Mouse (Mus musculus) intestine, embryonic 14.5 days (tissue): ENCODE data around the gene Ehd3. TPM values are rescaled to one million over a fixed set of nuclear protein-coding genes. Genes with fewer than 3 reads are reported as not detected.
A peak's percentile ranks its signal among the peaks of the same experiment; 100 is the strongest.

ENCODE experiments used
- ATAC-seq: fragments of 200-750 bp; cut with Nextera tagmentation; replicated peaks from 2 replicates; pipeline ENCODE4 v1.8.0; 2017; ENCODE audit warnings: low read depth, moderate number of reproducible peaks, moderate TSS enrichment, moderate library complexity; ENCODE audit not compliant: low FRiP score, low TSS enrichment
- DNase-seq: peaks from one replicate; pipeline ENCODE4 v3.0.0-alpha.2; 2018; ENCODE audit warnings: low spot score
- H3K27ac ChIP-seq: fragments of 300-500 bp; sonication (generic); 2 replicates; pipeline ENCODE4 v1.5.1; 2014; ENCODE audit warnings: low read depth, mild to moderate bottlenecking, control low read depth
- H3K27me3 ChIP-seq: fragments of 300-500 bp; sonication (generic); replicated peaks from 2 replicates; pipeline ENCODE4 v1.6.1; 2014; ENCODE audit warnings: low read length, control low read depth; ENCODE audit not compliant: control insufficient read depth, insufficient read depth
- H3K36me3 ChIP-seq: fragments of 300-500 bp; sonication (generic); 2 replicates; pipeline ENCODE4 v1.6.1; 2014; ENCODE audit warnings: low read length, control low read depth; ENCODE audit not compliant: control insufficient read depth, insufficient read depth
- H3K4me1 ChIP-seq: fragments of 300-500 bp; sonication (generic); replicated peaks from 2 replicates; pipeline ENCODE4 v1.6.1; 2014; ENCODE audit warnings: low read length, control low read depth, mixed read lengths; ENCODE audit not compliant: control insufficient read depth, insufficient read depth
- H3K4me2 ChIP-seq: fragments of 300-500 bp; sonication (generic); 2 replicates; pipeline ENCODE4 v1.6.1; 2014; ENCODE audit warnings: low read length
- H3K4me3 ChIP-seq: fragments of 300-500 bp; sonication (generic); 2 replicates; pipeline ENCODE4 v1.5.1; 2014; ENCODE audit warnings: low read depth, low read length, control low read depth, mixed read lengths
- H3K9ac ChIP-seq: fragments of 300-500 bp; sonication (generic); 2 replicates; pipeline ENCODE4 v1.6.1; 2014; ENCODE audit warnings: mild to moderate bottlenecking, low read length
- H3K9me3 ChIP-seq: fragments of 300-500 bp; sonication (generic); 2 replicates; pipeline ENCODE4 v1.6.1; 2016; ENCODE audit warnings: low read length, control low read depth; ENCODE audit not compliant: control insufficient read depth
- WGBS: fragments of 180-500 bp; shearing (Covaris S2); extraction: QIAGEN DNeasy Blood & Tissue Kit; methylation state at CpG from one replicate; pipeline ENCODE4 v1.1.7; 2014; 5-methylcytosine and 5-hydroxymethylcytosine counted together
- polyA plus RNA-seq: library from polyadenylated mRNA; unstranded; fragments of >200 nt; fragmentation: Nextera tagmentation; extraction: Ambion mirVana; gene quantifications from 2 replicates; pipeline ENCODE4 v1.2.1, GENCODE M21; 2014

The Ehd3 gene
- 6.8 and 7.4 TPM in 2 replicates for polyA plus RNA-seq

DNA sequence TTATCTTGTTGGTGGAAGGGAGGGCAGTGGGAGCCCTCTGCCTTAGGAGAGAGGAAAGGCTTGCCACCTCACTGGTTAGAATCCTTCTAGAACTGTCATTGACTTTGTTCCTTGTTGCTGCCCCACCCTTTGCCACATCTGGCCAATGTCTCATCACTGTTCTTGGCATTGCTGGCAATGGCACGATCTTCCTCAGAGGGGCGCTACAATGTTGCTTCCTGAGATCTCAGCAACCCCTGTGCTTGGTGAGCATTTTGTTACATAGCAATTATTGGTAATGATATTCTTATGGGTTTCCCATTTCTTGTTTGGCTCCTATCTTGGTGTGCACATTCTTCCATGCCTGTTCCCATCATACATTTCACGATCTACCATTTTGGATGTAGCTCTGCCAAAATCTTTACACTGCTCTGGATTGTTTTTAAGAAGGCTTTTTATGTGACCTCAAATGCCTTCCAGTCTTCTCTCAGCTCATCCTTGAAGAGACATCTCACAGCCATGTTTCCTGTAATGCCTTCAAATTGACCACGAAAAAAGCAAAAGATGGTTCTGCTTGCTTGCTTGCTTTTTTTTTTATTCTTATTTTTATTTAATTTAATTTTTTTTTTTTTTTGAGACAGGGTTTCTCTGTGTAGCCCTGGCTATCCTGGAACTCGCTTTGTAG lies at the start of gene Ehd3:
Gene Ehd3 (plus strand): TSS at position 614 of the 664 bp plus-strand sequence.
- Histone ChIP-seq H3K27ac (no peak within 1 kb of the TSS), H3K9ac (peak within 1 kb of the TSS; percentile 50), H3K9me3 (no peaks in the 10 kb centered on the region), H3K4me2 (peak within 1 kb of the TSS; percentile 76), H3K36me3 (no peaks in the 10 kb centered on the region), H3K27me3 (peaks cover 13% of the 10 kb centered on the region; the same call in 1 of the 2 replicates), H3K4me3 (peak within 1 kb of the TSS; percentile 57), H3K4me1 (peaks cover 2% of the 10 kb centered on the region; the same call in 1 of the 2 replicates)
- 85% methylated on average over 5 of the region's 5 CpGs for WGBS
- ATAC-seq (no peak), DNase-seq (no peak)

DNA sequence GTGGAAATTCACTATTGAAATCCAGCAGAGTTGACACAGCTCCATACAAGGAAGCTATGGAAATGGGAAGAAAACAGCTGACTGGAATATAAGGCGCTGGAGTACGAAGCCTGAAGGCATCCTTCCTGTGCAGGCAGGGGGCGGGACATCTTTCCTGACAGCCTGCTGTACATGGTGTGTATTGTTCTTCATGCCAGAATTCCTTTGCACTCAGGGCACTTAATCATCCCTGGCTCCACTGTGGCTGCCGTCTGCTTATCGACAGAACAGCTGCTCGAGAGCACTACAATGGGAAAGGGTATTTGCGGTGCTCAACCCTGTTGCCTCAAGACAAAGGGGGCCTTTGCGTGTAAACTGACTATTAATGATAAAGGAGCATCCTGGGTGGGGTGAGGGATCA lies 33.0 kb upstream of the Ehd3 start:
- H3K27ac ChIP-seq: no peak overlapping the region
- no peaks in the 10 kb centered on the region for H3K27me3 ChIP-seq
- H3K9me3 ChIP-seq: no peaks in the 10 kb centered on the region
- H3K4me1 ChIP-seq: no peaks in the 10 kb centered on the region
- WGBS: 21% methylated on average over 8 of the region's 8 CpGs
- ATAC-seq (peak; percentile 36; the same call in 1 of the 2 replicates), DNase-seq (no peak)
- no peaks in the 10 kb centered on the region for H3K36me3 ChIP-seq
- no peak overlapping the region for H3K4me3 ChIP-seq
- H3K4me2 ChIP-seq: no peak overlapping the region
- no peak overlapping the region for H3K9ac ChIP-seq

DNA sequence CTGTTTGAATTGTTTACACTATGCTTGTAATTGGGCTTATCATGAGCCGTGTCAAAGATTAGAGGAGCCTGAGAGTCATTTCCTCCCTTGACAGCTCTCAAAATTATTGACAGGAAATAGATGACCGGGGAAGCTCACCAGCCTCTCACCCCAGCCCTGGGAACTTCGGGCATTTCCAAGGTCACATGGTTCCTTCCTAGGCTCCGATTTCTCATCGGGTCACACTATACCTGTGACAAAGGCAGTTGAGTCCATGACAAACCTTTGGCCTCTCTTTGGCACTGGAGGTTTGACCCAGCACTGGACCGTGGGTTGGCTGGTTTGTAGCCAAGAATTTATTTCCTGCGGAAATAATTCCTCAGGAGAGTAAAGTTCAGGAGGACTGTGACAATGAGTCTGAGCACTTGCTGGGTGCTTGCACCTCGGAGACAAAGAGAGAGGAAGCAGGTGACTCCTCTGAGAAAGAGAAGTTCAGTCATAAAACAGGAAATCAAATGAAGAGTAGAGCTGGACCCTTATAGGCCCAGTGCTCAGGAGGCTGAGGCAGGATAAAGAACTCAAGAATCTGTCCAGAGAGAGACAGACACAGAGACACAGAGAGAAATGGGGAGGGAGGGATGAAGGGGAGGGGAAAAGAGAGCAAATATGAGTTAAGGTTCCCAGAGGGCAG lies 17.2 kb upstream of the Ehd3 start:
- no peaks in the 10 kb centered on the region for H3K4me1 ChIP-seq
- no peaks in the 10 kb centered on the region for H3K36me3 ChIP-seq
- H3K9me3 ChIP-seq: no peaks in the 10 kb centered on the region
- no peak overlapping the region for H3K27ac ChIP-seq
- H3K4me2 ChIP-seq: no peak overlapping the region
- no peak overlapping the region for H3K4me3 ChIP-seq
- H3K27me3 ChIP-seq: no peaks in the 10 kb centered on the region
- no peak overlapping the region for H3K9ac ChIP-seq
- 56% methylated on average over 8 of the region's 8 CpGs for WGBS
- DNase-seq (no peak), ATAC-seq (no peak)

DNA sequence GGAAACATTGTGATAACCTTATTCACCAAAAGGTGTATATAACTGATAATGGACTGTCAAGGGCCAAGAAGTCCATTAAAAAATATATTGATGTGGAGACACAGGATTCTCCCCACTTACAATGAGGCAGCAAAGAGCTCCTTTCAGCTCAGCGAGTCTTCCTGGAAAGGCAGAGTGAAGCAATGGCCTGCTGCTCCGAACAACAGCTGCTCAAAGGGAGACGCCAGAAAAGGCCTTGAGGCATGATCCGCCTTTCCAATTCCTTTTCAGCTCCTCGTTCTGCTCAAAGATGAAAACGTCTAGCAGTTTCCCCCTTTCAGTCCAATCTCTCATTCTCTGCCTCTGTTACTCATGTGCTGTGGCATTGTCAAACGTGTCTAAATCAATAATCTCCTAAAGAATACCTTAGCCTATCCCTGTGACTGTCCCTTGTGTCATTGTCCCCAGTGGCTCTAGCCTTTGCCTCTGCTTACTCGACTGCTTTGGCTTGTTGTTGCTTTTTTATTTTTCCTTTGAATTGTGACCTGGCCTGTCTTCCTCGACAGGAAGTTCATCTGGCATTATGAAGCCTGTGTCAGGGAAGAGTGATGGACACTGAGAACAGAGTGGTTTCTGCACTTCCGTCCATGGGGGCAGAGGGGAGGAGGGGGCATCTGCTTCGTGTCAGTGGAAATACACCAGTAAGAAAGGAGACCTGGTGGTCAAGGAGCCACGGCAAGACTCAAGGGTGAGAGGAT lies 13.5 kb upstream of the Ehd3 start:
- Histone ChIP-seq H3K27ac (no peak overlapping the region), H3K4me2 (no peak overlapping the region), H3K9ac (no peak overlapping the region), H3K36me3 (no peaks in the 10 kb centered on the region), H3K4me1 (no peaks in the 10 kb centered on the region), H3K27me3 (no peaks in the 10 kb centered on the region), H3K9me3 (no peaks in the 10 kb centered on the region), H3K4me3 (no peak overlapping the region)
- WGBS: 40% methylated on average over 12 of the region's 12 CpGs
- no peak for DNase-seq
- ATAC-seq: no peak

DNA sequence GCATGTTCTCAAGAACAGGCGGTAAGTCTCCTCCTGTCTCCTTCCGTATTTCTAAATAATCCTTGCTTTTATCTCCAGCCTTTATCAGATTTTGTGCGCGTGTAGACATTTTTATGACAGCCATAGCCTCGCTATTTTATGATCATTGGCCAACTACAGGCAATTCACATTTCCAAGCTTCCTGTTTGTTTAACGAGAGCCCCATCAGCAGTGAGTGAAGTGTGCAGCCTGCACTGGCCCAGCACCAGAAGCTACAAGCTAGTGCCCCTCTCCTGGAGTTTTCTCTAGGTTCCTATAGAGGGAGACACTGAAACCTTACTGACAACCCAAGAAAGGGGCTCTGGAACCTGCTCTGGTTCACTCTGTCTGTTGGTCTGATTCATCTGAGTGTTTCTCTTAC lies 7.1 kb upstream of the Ehd3 start:
- H3K4me2 ChIP-seq: no peak overlapping the region
- H3K9me3 ChIP-seq: no peaks in the 10 kb centered on the region
- no peak for DNase-seq
- H3K36me3 ChIP-seq: no peaks in the 10 kb centered on the region
- no peak overlapping the region for H3K9ac ChIP-seq
- no peak overlapping the region for H3K4me3 ChIP-seq
- H3K27me3 ChIP-seq: 0 out of 2 replicates have a peak, but pooled peaks cover 3% of the 10 kb centered on the region
- H3K27ac ChIP-seq: no peak overlapping the region
- 29% methylated on average over 6 of the region's 6 CpGs for WGBS
- H3K4me1 ChIP-seq: no peaks in the 10 kb centered on the region
- ATAC-seq: peak; percentile 60; the same call in 1 of the 2 replicates

DNA sequence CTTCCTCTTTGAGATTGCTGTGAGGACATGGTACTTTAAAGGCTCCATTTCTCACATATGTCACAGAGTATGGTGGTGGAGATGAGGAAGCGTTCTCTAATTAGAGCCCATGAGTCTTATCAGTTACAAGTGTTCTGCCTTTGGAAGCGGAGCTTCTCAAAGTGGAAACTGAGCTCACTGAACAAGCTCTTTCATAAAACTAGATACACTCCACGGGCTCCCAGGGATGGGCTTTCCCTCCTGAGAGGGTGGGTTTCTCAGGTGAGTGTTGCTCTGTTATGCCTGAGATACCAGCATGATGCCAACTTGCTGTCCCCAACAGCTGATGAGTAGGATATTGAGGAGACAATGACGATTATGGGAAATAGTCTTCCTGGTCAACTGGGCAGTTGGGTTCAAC lies 6.2 kb upstream of the Ehd3 start:
- Histone ChIP-seq H3K36me3 (no peaks in the 10 kb centered on the region), H3K4me1 (no peaks in the 10 kb centered on the region), H3K4me3 (no peak overlapping the region), H3K9me3 (no peaks in the 10 kb centered on the region), H3K4me2 (no peak overlapping the region), H3K27me3 (0 out of 2 replicates have a peak, but pooled peaks cover 3% of the 10 kb centered on the region), H3K9ac (no peak overlapping the region), H3K27ac (no peak overlapping the region)
- DNase-seq: no peak
- WGBS: 86% methylated on average over 4 of the region's 4 CpGs
- ATAC-seq: no peak

DNA sequence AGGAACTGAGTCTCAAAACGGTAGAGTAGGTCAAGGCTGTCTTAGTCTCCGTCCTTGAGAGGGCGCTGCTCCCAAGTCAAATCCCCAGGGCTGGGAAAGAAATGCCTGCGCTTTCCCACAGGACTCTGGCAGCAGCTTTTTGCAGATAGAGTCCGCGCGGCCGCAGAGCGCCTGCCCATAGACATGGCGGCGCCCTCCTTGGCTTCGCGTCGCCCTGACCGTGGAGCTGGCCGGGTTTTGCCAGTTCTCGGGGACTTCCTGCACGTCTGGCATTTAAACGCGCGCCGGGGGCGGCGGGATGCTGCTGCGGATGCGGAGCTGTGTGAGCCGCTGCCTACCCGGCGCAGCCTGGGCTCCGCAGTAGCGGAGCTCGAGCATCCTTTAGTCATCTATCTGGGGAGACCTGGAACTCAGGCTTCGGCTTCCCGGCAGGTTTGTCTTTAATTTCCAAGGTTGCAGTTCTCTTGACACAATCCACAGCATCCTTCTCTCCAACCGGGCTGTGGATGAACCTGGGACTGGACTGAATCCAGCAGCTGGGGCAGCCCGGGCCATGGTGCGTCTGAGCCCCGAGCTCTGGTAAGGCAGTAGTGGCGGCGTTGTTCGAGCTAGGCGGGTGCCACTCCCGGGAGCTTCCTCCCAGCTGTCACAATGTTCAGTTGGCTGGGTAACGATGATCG lies 798 bp downstream of the Ehd3 start:
- ATAC-seq: peak; percentile 87
- H3K9me3 ChIP-seq: no peaks in the 10 kb centered on the region
- H3K4me2 ChIP-seq: peak overlapping the region; percentile 76
- peaks cover 4% of the 10 kb centered on the region; the same call in 1 of the 2 replicates for H3K4me1 ChIP-seq
- peak; percentile 85 for DNase-seq
- H3K27me3 ChIP-seq: peaks cover 12% of the 10 kb centered on the region; the same call in 1 of the 2 replicates
- peak overlapping the region; percentile 50 for H3K9ac ChIP-seq
- no peaks in the 10 kb centered on the region for H3K36me3 ChIP-seq
- H3K4me3 ChIP-seq: peak overlapping the region; percentile 57
- no peak overlapping the region for H3K27ac ChIP-seq
- 0% methylated on average over 45 of the region's 45 CpGs for WGBS

DNA sequence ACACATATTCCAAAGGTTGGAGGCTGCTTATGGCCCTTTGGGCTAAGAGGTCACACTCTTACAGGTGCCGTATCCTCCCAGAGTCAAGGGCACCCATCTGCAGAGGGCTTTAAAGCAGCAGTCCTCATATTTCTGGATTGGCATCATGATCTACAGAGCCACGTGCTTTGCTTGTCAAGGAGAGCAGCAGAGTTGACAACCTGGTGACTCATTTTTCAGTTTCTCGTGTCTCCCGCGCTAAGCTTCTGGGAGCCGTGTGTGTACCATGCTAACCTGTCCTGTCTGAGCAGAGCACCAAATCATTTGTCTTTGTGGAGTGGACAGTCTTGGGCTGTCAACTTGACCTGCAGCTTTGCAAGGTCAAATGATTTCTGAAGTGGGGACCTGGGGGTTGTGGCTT lies 2.4 kb downstream of the Ehd3 start:
- peaks cover 4% of the 10 kb centered on the region; the same call in 1 of the 2 replicates for H3K4me1 ChIP-seq
- no peak overlapping the region for H3K9ac ChIP-seq
- H3K27ac ChIP-seq: no peak overlapping the region
- DNase-seq (no peak), ATAC-seq (no peak)
- no peak overlapping the region for H3K4me2 ChIP-seq
- H3K4me3 ChIP-seq: no peak overlapping the region
- WGBS: 81% methylated on average over 6 of the region's 6 CpGs
- peaks cover 10% of the 10 kb centered on the region; the same call in 1 of the 2 replicates for H3K27me3 ChIP-seq
- H3K9me3 ChIP-seq: no peaks in the 10 kb centered on the region
- no peaks in the 10 kb centered on the region for H3K36me3 ChIP-seq
